Mouse (Mus musculus) embryonic facial prominence, embryonic 13.5 days (tissue): ENCODE measurements at regions not wholly inside any gene's neighbourhood (a gene's known extent, or its start where the extent isn't known, plus 50 kb on each side); places are given as distances from the start of the nearest gene placed in this dataset.

Source experiments
- ATAC-seq: fragments of 200-750 bp; cut with Nextera tagmentation; 2 replicates; pipeline ENCODE4 v1.8.0; 2017; ENCODE audit warnings: low read depth; ENCODE audit not compliant: insufficient number of reproducible peaks, insufficient read depth, low FRiP score, low TSS enrichment
- H3K27ac ChIP-seq: fragments of 300-500 bp; sonication (generic); 2 replicates; pipeline ENCODE4 v1.5.1; 2015; ENCODE audit warnings: moderate library complexity, mild to moderate bottlenecking, inconsistent platforms
- H3K27me3 ChIP-seq: fragments of 300-500 bp; sonication (generic); 2 replicates; pipeline ENCODE4 v1.6.1; 2015; ENCODE audit warnings: mild to moderate bottlenecking, inconsistent platforms
- H3K36me3 ChIP-seq: fragments of 300-500 bp; sonication (generic); 2 replicates; pipeline ENCODE4 v1.6.1; 2015; ENCODE audit warnings: mild to moderate bottlenecking, inconsistent platforms
- H3K4me1 ChIP-seq: fragments of 300-500 bp; sonication (generic); 2 replicates; pipeline ENCODE4 v1.6.1; 2015; ENCODE audit warnings: inconsistent platforms
- H3K4me2 ChIP-seq: fragments of 300-500 bp; sonication (generic); 2 replicates; pipeline ENCODE4 v1.6.1; 2015; ENCODE audit warnings: moderate library complexity, mild to moderate bottlenecking, inconsistent platforms
- H3K4me3 ChIP-seq: fragments of 300-500 bp; sonication (generic); 2 replicates; pipeline ENCODE4 v1.5.1; 2015; ENCODE audit warnings: mild to moderate bottlenecking, inconsistent platforms
- H3K9ac ChIP-seq: fragments of 300-500 bp; sonication (generic); 2 replicates; pipeline ENCODE4 v1.6.1; 2015; ENCODE audit warnings: mild to moderate bottlenecking, inconsistent platforms
- H3K9me3 ChIP-seq: fragments of 300-500 bp; sonication (generic); 2 replicates; pipeline ENCODE4 v1.6.1; 2016; ENCODE audit warnings: inconsistent platforms
- WGBS: fragments of 180-500 bp; shearing (Covaris S2); methylation state at CpG from one replicate; pipeline ENCODE4 v1.1.7; 2015; ENCODE audit warnings: mixed read lengths; 5-methylcytosine and 5-hydroxymethylcytosine counted together

GRCm38 (mm10) chr6:117094742-117095141, 73.6 kb upstream of the Cxcl12 start:
- H3K9ac ChIP-seq = no peak overlapping the region
- 82% methylated on average over 6 of the region's 6 CpGs for WGBS
- no peaks in the 10 kb centered on the region for H3K9me3 ChIP-seq
- H3K4me1 ChIP-seq = 0 out of 2 replicates have a peak, but pooled peaks cover 3% of the 10 kb centered on the region
- H3K4me3 ChIP-seq = no peak overlapping the region
- no peaks in the 10 kb centered on the region for H3K27me3 ChIP-seq
- no peak overlapping the region for H3K27ac ChIP-seq
- ATAC-seq = no peak
- H3K36me3 ChIP-seq = no peaks in the 10 kb centered on the region
- H3K4me2 ChIP-seq = no peak overlapping the region

- 59% methylated on average over 10 of the region's 10 CpGs for WGBS
Measured at GRCm38 (mm10) chr6:117099871-117100270, 68.5 kb upstream of the Cxcl12 start.

GRCm38 (mm10) chr6:117102693-117103092, 65.6 kb upstream of the Cxcl12 start:
- H3K27ac ChIP-seq = peak overlapping the region; percentile 58; the same call in 1 of the 2 replicates
- H3K4me2 ChIP-seq = no peak overlapping the region
- no peak overlapping the region for H3K4me3 ChIP-seq
- H3K27me3 ChIP-seq = no peaks in the 10 kb centered on the region
- no peak for ATAC-seq
- H3K9me3 ChIP-seq = no peaks in the 10 kb centered on the region
- no peaks in the 10 kb centered on the region for H3K36me3 ChIP-seq
- WGBS = 51% methylated on average over 4 of the region's 4 CpGs
- H3K4me1 ChIP-seq = peaks cover 40% of the 10 kb centered on the region
- H3K9ac ChIP-seq = no peak overlapping the region

More at GRCm38 (mm10) chr6:117099871-117100270, 68.5 kb upstream of the Cxcl12 start:
- Histone ChIP-seq H3K27ac (no peak overlapping the region), H3K4me1 (peaks cover 23% of the 10 kb centered on the region), H3K9ac (no peak overlapping the region), H3K27me3 (no peaks in the 10 kb centered on the region), H3K4me3 (no peak overlapping the region), H3K9me3 (no peaks in the 10 kb centered on the region), H3K4me2 (no peak overlapping the region), H3K36me3 (no peaks in the 10 kb centered on the region)
- ATAC-seq = no peak

DNA sequence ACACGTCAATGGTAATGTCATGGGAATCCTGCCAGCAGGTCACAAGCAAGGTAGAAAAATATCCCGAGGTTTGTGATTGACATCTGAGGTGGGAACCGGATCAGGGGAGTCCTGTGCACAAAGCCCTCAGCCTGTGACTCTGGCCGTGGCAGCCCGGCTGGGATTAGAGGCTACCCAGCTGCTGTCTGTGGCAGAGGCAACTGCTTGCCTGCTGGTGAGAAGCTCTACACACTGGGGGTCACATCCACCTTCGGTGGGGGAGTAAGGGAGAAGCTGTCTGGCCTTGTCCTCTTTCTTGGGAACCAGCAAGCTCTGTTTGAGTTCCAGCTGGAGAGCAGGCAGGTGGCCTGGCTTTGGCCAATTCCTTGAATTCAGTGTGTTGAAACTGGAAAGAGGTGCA, 64.3 kb upstream of the Cxcl12 start:
- Histone ChIP-seq H3K9me3 (no peaks in the 10 kb centered on the region), H3K4me3 (no peak overlapping the region), H3K4me1 (peaks cover 40% of the 10 kb centered on the region), H3K4me2 (no peak overlapping the region), H3K9ac (no peak overlapping the region), H3K36me3 (no peaks in the 10 kb centered on the region), H3K27ac (peak overlapping the region; percentile 78; the same call in 1 of the 2 replicates), H3K27me3 (no peaks in the 10 kb centered on the region)
- 67% methylated on average over 6 of the region's 6 CpGs for WGBS
- no peak for ATAC-seq

- H3K9me3 ChIP-seq = no peaks in the 10 kb centered on the region
- no peak overlapping the region for H3K9ac ChIP-seq
- no peaks in the 10 kb centered on the region for H3K27me3 ChIP-seq
- ATAC-seq = no peak
- WGBS = 70% methylated on average over 2 of the region's 2 CpGs
- H3K4me3 ChIP-seq = no peak overlapping the region
- H3K27ac ChIP-seq = peak overlapping the region; percentile 78
- H3K4me2 ChIP-seq = no peak overlapping the region
- H3K36me3 ChIP-seq = no peaks in the 10 kb centered on the region
- H3K4me1 ChIP-seq = peaks cover 38% of the 10 kb centered on the region
Measured at GRCm38 (mm10) chr6:117104463-117104862, 63.9 kb upstream of the Cxcl12 start.

DNA sequence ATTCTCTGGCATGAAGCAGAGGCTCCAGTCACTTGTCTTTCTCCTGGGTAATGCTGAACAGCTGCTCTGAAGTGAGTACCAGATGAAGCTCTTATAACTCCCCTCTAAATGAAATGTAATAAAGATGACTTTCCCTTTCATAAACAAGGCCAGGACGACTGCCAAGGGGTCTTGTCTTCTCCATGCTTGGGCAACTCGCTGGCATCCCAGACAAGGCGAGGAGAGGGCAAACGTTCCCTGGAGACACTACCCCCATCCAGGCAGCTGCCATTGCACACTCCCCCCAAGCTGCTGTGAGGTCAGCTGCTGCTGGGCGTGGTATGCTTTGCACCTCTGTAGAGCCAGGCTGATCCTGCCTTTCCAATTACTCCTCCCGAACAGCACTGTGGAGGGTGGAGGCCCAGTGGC, 63.1 kb upstream of the Cxcl12 start:
- Histone ChIP-seq H3K27ac (peak overlapping the region; percentile 78), H3K4me2 (peak overlapping the region; percentile 16; the same call in 1 of the 2 replicates), H3K9me3 (no peaks in the 10 kb centered on the region), H3K4me1 (peaks cover 44% of the 10 kb centered on the region), H3K36me3 (no peaks in the 10 kb centered on the region), H3K27me3 (no peaks in the 10 kb centered on the region), H3K4me3 (no peak overlapping the region), H3K9ac (0 out of 2 replicates have a peak overlapping the region, but pooled peaks have one; percentile 16)
- ATAC-seq = peak; percentile 74
- WGBS = 23% methylated on average over 6 of the region's 6 CpGs

DNA sequence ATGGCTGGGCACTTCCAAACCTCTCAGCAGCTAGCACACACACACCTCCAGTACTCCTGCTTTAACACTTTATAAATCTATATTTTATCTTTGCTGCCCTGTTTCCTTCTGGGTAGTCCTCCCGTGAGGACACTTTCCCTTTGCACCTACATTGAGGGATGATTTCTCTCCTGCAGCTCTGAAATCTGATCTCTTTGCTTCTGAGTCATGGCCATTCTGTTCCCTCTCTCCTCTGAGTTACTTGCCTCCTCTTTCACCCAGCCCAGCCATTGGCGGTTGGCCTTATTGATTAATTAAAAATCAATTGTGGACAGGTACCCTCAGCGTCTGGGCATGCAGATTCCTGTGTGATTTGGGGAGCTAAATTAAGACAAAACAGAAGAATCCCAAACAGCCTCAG, 58.0 kb upstream of the Cxcl12 start:
- no peak for ATAC-seq
- H3K4me3 ChIP-seq = no peak overlapping the region
- no peak overlapping the region for H3K9ac ChIP-seq
- no peak overlapping the region for H3K27ac ChIP-seq
- peaks cover 22% of the 10 kb centered on the region for H3K4me1 ChIP-seq
- 54% methylated on average over 3 of the region's 3 CpGs for WGBS
- no peaks in the 10 kb centered on the region for H3K36me3 ChIP-seq
- no peaks in the 10 kb centered on the region for H3K27me3 ChIP-seq
- H3K4me2 ChIP-seq = no peak overlapping the region
- no peaks in the 10 kb centered on the region for H3K9me3 ChIP-seq

- WGBS = 78% methylated on average over 8 of the region's 8 CpGs
- ATAC-seq = no peak
- H3K9ac ChIP-seq = no peak overlapping the region
- H3K9me3 ChIP-seq = no peaks in the 10 kb centered on the region
- H3K4me2 ChIP-seq = no peak overlapping the region
- no peaks in the 10 kb centered on the region for H3K36me3 ChIP-seq
- H3K4me1 ChIP-seq = peaks cover 9% of the 10 kb centered on the region
- H3K27ac ChIP-seq = no peak overlapping the region
- H3K27me3 ChIP-seq = no peaks in the 10 kb centered on the region
- no peak overlapping the region for H3K4me3 ChIP-seq
Measured at GRCm38 (mm10) chr6:117114859-117115258, 53.5 kb upstream of the Cxcl12 start.

- Histone ChIP-seq H3K27ac (no peak overlapping the region), H3K9ac (no peak overlapping the region), H3K4me2 (no peak overlapping the region), H3K36me3 (no peaks in the 10 kb centered on the region), H3K9me3 (no peaks in the 10 kb centered on the region), H3K4me3 (no peak overlapping the region), H3K4me1 (peaks cover 4% of the 10 kb centered on the region; the same call in 1 of the 2 replicates), H3K27me3 (no peaks in the 10 kb centered on the region)
- 74% methylated on average over 3 of the region's 3 CpGs for WGBS
- ATAC-seq = no peak
Measured at GRCm38 (mm10) chr6:117118081-117118480, 50.3 kb upstream of the Cxcl12 start.
